Mouse (Mus musculus): ENCODE measurements around the gene Chd1l. TPM values are rescaled to one million over a fixed set of nuclear protein-coding genes. Genes with fewer than 3 reads are reported as not detected.
A peak's percentile ranks its signal among the peaks of the same experiment; 100 is the strongest.

The Chd1l gene
- 4.9 and 5.3 TPM in 2 replicates for polyA plus RNA-seq (2014; fragmentation: Nextera tagmentation; extraction: Ambion mirVana)

GRCm38 (mm10) chr3:97609845-97610410, at the start of gene Chd1l:
Chd1l (minus strand) TSS chr3:97610203.
- Histone ChIP-seq H3K4me1 (replicated peaks; ENCODE audit: control insufficient read depth, insufficient read depth, low read length) (no peaks in the 10 kb centered on the region), H3K9me3 (ENCODE audit: control insufficient read depth, low read length) (no peaks in the 10 kb centered on the region), H3K36me3 (replicated peaks; ENCODE audit: control insufficient read depth, insufficient read depth) (no peaks in the 10 kb centered on the region), H3K4me2 (replicated peaks) (peak within 1 kb of the TSS; percentile 51), H3K27ac (peak within 1 kb of the TSS; percentile 86), H3K27me3 (ENCODE audit: control insufficient read depth, insufficient read depth, low read length) (no peaks in the 10 kb centered on the region), H3K9ac (peak within 1 kb of the TSS; percentile 79), H3K4me3 (replicated peaks; ENCODE audit: low read length) (peak within 1 kb of the TSS; percentile 74)
- under 1% methylated on average over 43 of the region's 56 CpGs for whole genome bisulfite sequencing
- DNase-seq (ENCODE audit: low spot score) (peak; percentile 96), ATAC-seq (ENCODE audit: low FRiP score) (peak; percentile 96)

DNA sequence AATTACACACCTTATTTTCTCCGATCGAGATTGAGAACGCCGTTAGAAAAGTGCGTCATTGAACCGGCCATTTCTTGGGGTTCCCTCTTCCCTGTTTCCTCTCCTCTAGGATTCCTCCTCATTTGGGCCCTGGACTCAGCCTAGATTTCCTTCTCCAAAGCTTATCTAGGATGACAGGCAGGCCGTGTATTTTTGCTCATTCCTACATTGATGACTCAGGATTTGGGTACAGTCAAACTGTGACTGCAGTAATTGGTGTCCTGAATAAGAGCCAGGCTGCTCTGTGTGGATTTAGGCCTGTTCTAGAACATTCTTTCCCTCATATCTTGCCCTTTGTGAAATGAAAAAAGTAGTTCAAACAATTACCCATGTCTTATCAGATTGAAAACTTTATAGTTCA, 49.7 kb upstream of the Chd1l start:
- peaks cover 11% of the 10 kb centered on the region; the same call in 1 of the 2 replicates for H3K4me1 ChIP-seq (replicated peaks; ENCODE audit: control insufficient read depth, insufficient read depth, low read length)
- 80% methylated on average over 7 of the region's 7 CpGs for WGBS
- no peak overlapping the region for H3K4me3 ChIP-seq (replicated peaks; ENCODE audit: low read length)
- H3K9me3 ChIP-seq (ENCODE audit: control insufficient read depth, low read length): no peaks in the 10 kb centered on the region
- no peak overlapping the region for H3K27ac ChIP-seq
- H3K4me2 ChIP-seq (replicated peaks): peak overlapping the region; percentile 69
- no peak overlapping the region for H3K9ac ChIP-seq
- no peak for DNase-seq (ENCODE audit: low spot score)
- H3K27me3 ChIP-seq (ENCODE audit: control insufficient read depth, insufficient read depth, low read length): no peaks in the 10 kb centered on the region
- peaks cover 22% of the 10 kb centered on the region for H3K36me3 ChIP-seq (replicated peaks; ENCODE audit: control insufficient read depth, insufficient read depth)
- no peak for ATAC-seq (ENCODE audit: low FRiP score)

- peaks cover 11% of the 10 kb centered on the region; the same call in 1 of the 2 replicates for H3K4me1 ChIP-seq (replicated peaks; ENCODE audit: control insufficient read depth, insufficient read depth, low read length)
- peak overlapping the region; percentile 58 for H3K27ac ChIP-seq
- WGBS: 1% methylated on average over 39 of the region's 50 CpGs
- H3K4me3 ChIP-seq (replicated peaks; ENCODE audit: low read length): peak overlapping the region; percentile 75
- DNase-seq (ENCODE audit: low spot score) (no peak), ATAC-seq (ENCODE audit: low FRiP score) (peak; percentile 76)
- H3K4me2 ChIP-seq (replicated peaks): peak overlapping the region; percentile 69
- no peaks in the 10 kb centered on the region for H3K27me3 ChIP-seq (ENCODE audit: control insufficient read depth, insufficient read depth, low read length)
- peaks cover 13% of the 10 kb centered on the region for H3K36me3 ChIP-seq (replicated peaks; ENCODE audit: control insufficient read depth, insufficient read depth)
- no peaks in the 10 kb centered on the region for H3K9me3 ChIP-seq (ENCODE audit: control insufficient read depth, low read length)
- H3K9ac ChIP-seq: peak overlapping the region; percentile 67
Observed at GRCm38 (mm10) chr3:97658426-97659193, 48.6 kb upstream of the Chd1l start.

GRCm38 (mm10) chr3:97657655-97658411, 47.8 kb upstream of the Chd1l start, which contains the start of gene Prkab2:
Prkab2 (plus strand) TSS chr3:97658193.
- Histone ChIP-seq H3K4me3 (replicated peaks; ENCODE audit: low read length) (peak within 1 kb of the TSS; percentile 75), H3K36me3 (replicated peaks; ENCODE audit: control insufficient read depth, insufficient read depth) (peaks cover 6% of the 10 kb centered on the region), H3K9me3 (ENCODE audit: control insufficient read depth, low read length) (no peaks in the 10 kb centered on the region), H3K4me2 (replicated peaks) (peak within 1 kb of the TSS; percentile 69), H3K4me1 (replicated peaks; ENCODE audit: control insufficient read depth, insufficient read depth, low read length) (peaks cover 11% of the 10 kb centered on the region; the same call in 1 of the 2 replicates), H3K9ac (peak within 1 kb of the TSS; percentile 67), H3K27ac (peak within 1 kb of the TSS; percentile 58), H3K27me3 (ENCODE audit: control insufficient read depth, insufficient read depth, low read length) (no peaks in the 10 kb centered on the region)
- WGBS: 1% methylated on average over 51 of the region's 51 CpGs
- peak; percentile 95 for ATAC-seq (ENCODE audit: low FRiP score)
- peak; percentile 96 for DNase-seq (ENCODE audit: low spot score)

DNA sequence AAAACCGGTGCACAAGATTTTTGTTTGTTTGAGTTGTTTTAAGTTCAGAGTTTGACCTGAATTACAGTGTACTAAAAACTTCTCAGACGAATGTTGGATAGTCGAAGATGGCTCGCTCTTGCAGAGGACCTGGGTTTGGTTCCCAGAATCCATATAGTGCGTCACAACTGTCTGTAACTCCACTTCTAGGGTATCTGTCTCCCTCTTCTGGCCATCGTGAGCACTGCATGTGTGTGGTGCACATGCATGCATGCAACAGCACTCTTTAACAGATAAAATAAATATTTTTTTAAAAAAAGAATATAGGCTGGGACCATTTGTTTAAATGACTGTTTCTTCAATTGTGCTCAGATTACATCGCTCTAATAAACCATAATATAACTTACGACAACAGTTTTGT, 44.9 kb upstream of the Chd1l start:
- Histone ChIP-seq H3K36me3 (replicated peaks; ENCODE audit: control insufficient read depth, insufficient read depth) (no peaks in the 10 kb centered on the region), H3K4me1 (replicated peaks; ENCODE audit: control insufficient read depth, insufficient read depth, low read length) (peaks cover 11% of the 10 kb centered on the region; the same call in 1 of the 2 replicates), H3K27ac (no peak overlapping the region), H3K9me3 (ENCODE audit: control insufficient read depth, low read length) (no peaks in the 10 kb centered on the region), H3K4me3 (replicated peaks; ENCODE audit: low read length) (no peak overlapping the region), H3K27me3 (ENCODE audit: control insufficient read depth, insufficient read depth, low read length) (no peaks in the 10 kb centered on the region), H3K9ac (no peak overlapping the region), H3K4me2 (replicated peaks) (no peak overlapping the region)
- WGBS: 82% methylated on average over 8 of the region's 8 CpGs
- ATAC-seq (ENCODE audit: low FRiP score) (no peak), DNase-seq (ENCODE audit: low spot score) (no peak)

DNA sequence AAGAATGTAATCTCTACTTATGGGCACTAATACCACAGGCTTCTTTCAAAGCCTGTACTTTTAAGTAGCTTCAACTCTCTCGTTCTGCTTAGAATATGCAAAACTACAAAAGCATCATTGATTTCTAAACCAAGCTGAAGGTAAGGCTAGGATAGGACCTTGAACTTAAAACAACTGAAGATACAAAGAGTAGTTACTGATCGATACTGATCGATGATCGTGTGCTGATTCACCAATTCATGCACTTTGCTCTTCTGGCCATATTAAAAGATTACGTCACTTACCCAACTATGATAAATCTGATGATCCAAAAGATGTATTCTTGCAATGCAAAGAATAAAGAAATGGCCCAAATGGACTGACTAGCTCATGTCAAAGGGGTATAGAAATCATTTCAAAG, 43.8 kb upstream of the Chd1l start:
- H3K4me2 ChIP-seq (replicated peaks): no peak overlapping the region
- H3K36me3 ChIP-seq (replicated peaks; ENCODE audit: control insufficient read depth, insufficient read depth): no peaks in the 10 kb centered on the region
- 92% methylated on average over 5 of the region's 5 CpGs for WGBS
- H3K9me3 ChIP-seq (ENCODE audit: control insufficient read depth, low read length): no peaks in the 10 kb centered on the region
- H3K4me1 ChIP-seq (replicated peaks; ENCODE audit: control insufficient read depth, insufficient read depth, low read length): peaks cover under 1% of the 10 kb centered on the region; the same call in 1 of the 2 replicates
- no peak overlapping the region for H3K9ac ChIP-seq
- no peaks in the 10 kb centered on the region for H3K27me3 ChIP-seq (ENCODE audit: control insufficient read depth, insufficient read depth, low read length)
- no peak for DNase-seq (ENCODE audit: low spot score)
- no peak overlapping the region for H3K4me3 ChIP-seq (replicated peaks; ENCODE audit: low read length)
- no peak for ATAC-seq (ENCODE audit: low FRiP score)
- no peak overlapping the region for H3K27ac ChIP-seq

- no peaks in the 10 kb centered on the region for H3K9me3 ChIP-seq (ENCODE audit: control insufficient read depth, low read length)
- DNase-seq (ENCODE audit: low spot score) (no peak), ATAC-seq (ENCODE audit: low FRiP score) (no peak)
- 86% methylated on average over 10 of the region's 10 CpGs for WGBS
- H3K9ac ChIP-seq: no peak overlapping the region
- H3K27me3 ChIP-seq (ENCODE audit: control insufficient read depth, insufficient read depth, low read length): no peaks in the 10 kb centered on the region
- no peaks in the 10 kb centered on the region for H3K36me3 ChIP-seq (replicated peaks; ENCODE audit: control insufficient read depth, insufficient read depth)
- no peak overlapping the region for H3K4me3 ChIP-seq (replicated peaks; ENCODE audit: low read length)
- H3K4me2 ChIP-seq (replicated peaks): no peak overlapping the region
- no peaks in the 10 kb centered on the region for H3K4me1 ChIP-seq (replicated peaks; ENCODE audit: control insufficient read depth, insufficient read depth, low read length)
- H3K27ac ChIP-seq: no peak overlapping the region
Observed at GRCm38 (mm10) chr3:97651604-97652003, 41.6 kb upstream of the Chd1l start.

- Histone ChIP-seq H3K4me3 (replicated peaks; ENCODE audit: low read length) (no peak overlapping the region), H3K4me2 (replicated peaks) (no peak overlapping the region), H3K4me1 (replicated peaks; ENCODE audit: control insufficient read depth, insufficient read depth, low read length) (no peaks in the 10 kb centered on the region), H3K27me3 (ENCODE audit: control insufficient read depth, insufficient read depth, low read length) (no peaks in the 10 kb centered on the region), H3K9me3 (ENCODE audit: control insufficient read depth, low read length) (no peaks in the 10 kb centered on the region), H3K9ac (no peak overlapping the region), H3K36me3 (replicated peaks; ENCODE audit: control insufficient read depth, insufficient read depth) (no peaks in the 10 kb centered on the region), H3K27ac (no peak overlapping the region)
- ATAC-seq (ENCODE audit: low FRiP score) (no peak), DNase-seq (ENCODE audit: low spot score) (no peak)
- 84% methylated on average over 6 of the region's 6 CpGs for WGBS
Observed at GRCm38 (mm10) chr3:97649469-97649868, 39.5 kb upstream of the Chd1l start.

GRCm38 (mm10) chr3:97649022-97649421, 39.0 kb upstream of the Chd1l start:
- ATAC-seq (ENCODE audit: low FRiP score) (no peak), DNase-seq (ENCODE audit: low spot score) (no peak)
- Histone ChIP-seq H3K36me3 (replicated peaks; ENCODE audit: control insufficient read depth, insufficient read depth) (no peaks in the 10 kb centered on the region), H3K9ac (no peak overlapping the region), H3K27me3 (ENCODE audit: control insufficient read depth, insufficient read depth, low read length) (no peaks in the 10 kb centered on the region), H3K27ac (no peak overlapping the region), H3K4me3 (replicated peaks; ENCODE audit: low read length) (no peak overlapping the region), H3K4me2 (replicated peaks) (no peak overlapping the region), H3K9me3 (ENCODE audit: control insufficient read depth, low read length) (no peaks in the 10 kb centered on the region), H3K4me1 (replicated peaks; ENCODE audit: control insufficient read depth, insufficient read depth, low read length) (no peaks in the 10 kb centered on the region)
- 77% methylated on average over 3 of the region's 3 CpGs for WGBS

Measured in hindbrain, embryonic 14.5 days (tissue).